Mouse (Mus musculus): ENCODE results near the gene Tnmd.

Tnmd gene

GRCm38 (mm10) chrX:133850680-133851079, at the start of gene Tnmd:
Tnmd (plus strand) TSS chrX:133850980.
- no peak for DNase-seq (ENCODE audit: low read depth)

- DNase-seq (ENCODE audit: low read depth), result no peak
Observed at GRCm38 (mm10) chrX:133853637-133854036, 2.9 kb downstream of the Tnmd start.

GRCm38 (mm10) chrX:133869743-133870142, 19.0 kb downstream of the Tnmd start:
- peak; percentile 22 for DNase-seq (ENCODE audit: low read depth)

GRCm38 (mm10) chrX:133887308-133887707, 36.5 kb downstream of the Tnmd start:
- no peak for DNase-seq (ENCODE audit: low read depth)

- DNase-seq (ENCODE audit: low read depth), result no peak
Observed at GRCm38 (mm10) chrX:133888111-133888510, 37.3 kb downstream of the Tnmd start.

- DNase-seq (ENCODE audit: low read depth), result peak; percentile 62
Observed at GRCm38 (mm10) chrX:133898014-133898542, 47.3 kb downstream of the Tnmd start, which contains the start of gene Tspan6. Tspan6 (minus strand) TSS chrX:133898429.

GRCm38 (mm10) chrX:133908261-133908660, 57.5 kb downstream of the Tnmd start, which contains the start of gene Srpx2:
Srpx2 (plus strand) TSS chrX:133908426.
- no peak for DNase-seq (ENCODE audit: low read depth)

GRCm38 (mm10) chrX:133911397-133912103, 60.8 kb downstream of the Tnmd start:
- no peak for DNase-seq (ENCODE audit: low read depth)

GRCm38 (mm10) chrX:133913006-133913405, 62.2 kb downstream of the Tnmd start:
- no peak for DNase-seq (ENCODE audit: low read depth)

- no peak for DNase-seq (ENCODE audit: low read depth)
Observed at GRCm38 (mm10) chrX:133914219-133914618, 63.4 kb downstream of the Tnmd start.
